Mouse (Mus musculus) liver, postnatal 0 days (tissue): ENCODE results near the gene Arhgef5.

Source experiments
- CTCF ChIP-seq: sonication (generic); IDR thresholded peaks from 2 replicates; pipeline ENCODE4 v1.5.1; 2016; ENCODE audit warnings: antibody characterized with exemption, low read depth
- EP300 ChIP-seq: IDR thresholded peaks from 2 replicates; pipeline ENCODE4 v1.6.1; 2016; ENCODE audit warnings: antibody characterized with exemption, low read depth, mild to moderate bottlenecking

- TF ChIP-seq EP300 = no peak
- peak; percentile 64 for TF ChIP-seq CTCF
These were observed 31.6 kb downstream of the Arhgef5 start for GRCm38 (mm10) chr6:43296798-43297507.
